Mouse (Mus musculus): ENCODE results near the gene Tmem203.

- TF ChIP-seq POLR2A (IDR thresholded peaks at IDR 0.05; ENCODE audit: low read depth, low read length): no peak
- no peak for TF ChIP-seq CTCF (conservative IDR thresholded peaks at IDR 0.05; ENCODE audit: insufficient read depth, insufficient read length, low read depth, low read length)
These were observed 34.4 kb downstream of the Tmem203 start, which contains the start of gene Lrrc26 for GRCm38 (mm10) chr2:25289651-25290050.

Measured in kidney, adult 2 months (tissue).